Mouse (Mus musculus): ENCODE data around the gene Aanat.

The Aanat gene

DNA sequence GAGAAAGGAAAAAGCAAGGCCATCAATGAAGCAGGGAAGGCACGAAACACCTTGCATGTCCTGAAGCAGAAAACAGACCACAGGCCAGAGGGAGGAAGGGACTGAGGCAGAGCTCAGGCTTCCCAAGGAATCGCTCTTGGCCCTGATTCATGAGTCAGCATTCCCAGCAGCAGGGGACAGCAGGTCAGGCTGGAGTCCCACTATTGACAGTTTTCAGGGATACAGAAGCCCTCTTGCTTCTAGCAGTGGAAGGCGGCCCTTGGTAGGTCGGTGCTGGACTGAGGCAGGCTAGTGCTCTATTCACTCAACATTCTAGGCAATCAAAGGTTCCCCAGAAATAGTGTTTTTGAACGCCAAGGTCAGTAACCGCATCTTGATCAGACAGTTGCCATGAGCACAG, 11.7 kb upstream of the Aanat start:
- no peak for DNase-seq (ENCODE audit: low read depth, low spot score)

DNA sequence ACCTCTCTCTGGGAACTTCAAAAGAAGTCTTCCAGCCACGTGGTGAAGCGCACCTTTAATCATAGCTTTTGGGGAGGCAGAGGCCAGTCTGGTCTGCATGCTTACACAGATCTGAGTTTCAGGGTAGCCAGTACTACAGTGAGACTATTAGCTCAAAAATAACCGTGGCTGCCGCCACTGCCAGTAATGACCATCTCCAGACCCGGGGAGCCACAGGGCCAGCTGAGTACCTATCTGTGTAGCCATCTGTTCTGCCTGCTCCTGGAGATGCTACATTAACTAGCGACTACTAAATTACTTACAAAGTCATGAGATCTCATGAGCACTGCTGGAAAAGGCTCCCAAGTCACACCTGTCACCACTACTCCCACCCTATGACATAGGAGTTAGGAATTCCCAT, 11.2 kb upstream of the Aanat start:
- no peak for DNase-seq (ENCODE audit: low read depth, low spot score)

DNA sequence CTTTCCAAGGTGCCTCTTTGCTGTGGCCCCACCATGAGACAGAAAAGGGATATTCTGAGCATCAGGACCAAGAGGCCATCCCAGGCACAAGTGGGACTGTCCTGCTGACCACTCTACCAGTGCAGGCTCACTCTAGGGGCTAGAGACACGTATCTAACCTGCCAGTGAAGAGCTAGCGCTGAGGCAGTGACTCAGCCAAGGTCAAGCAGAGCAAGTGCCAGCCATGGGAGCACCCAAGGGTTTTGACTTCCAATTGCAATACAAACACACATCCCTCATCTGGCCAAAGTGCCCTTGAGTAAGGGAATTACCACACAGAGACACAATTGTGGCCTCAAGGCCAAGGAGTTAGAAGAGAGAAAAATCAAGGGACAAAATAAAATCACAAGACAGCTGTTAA, 10.8 kb upstream of the Aanat start:
- DNase-seq (ENCODE audit: low read depth, low spot score) = no peak

DNA sequence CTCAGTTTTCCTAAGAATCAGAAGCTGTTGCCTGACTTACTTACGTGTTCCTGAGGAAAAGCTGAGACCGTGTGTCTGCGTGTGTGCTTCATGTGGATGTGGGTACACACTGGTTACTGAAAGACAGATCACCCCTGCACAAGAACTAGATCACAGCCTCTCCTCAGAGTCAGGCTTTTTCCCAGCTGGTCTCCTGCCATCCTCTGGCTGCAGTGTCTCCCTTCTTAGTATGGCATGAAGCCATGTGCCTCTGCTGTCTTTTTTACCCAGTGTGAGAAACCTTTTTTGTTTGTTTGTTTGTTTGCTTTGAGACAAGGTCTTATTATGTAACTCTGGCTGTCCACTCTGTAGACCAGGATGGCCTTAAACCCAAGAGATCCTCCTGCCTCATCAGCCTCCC, 7.0 kb upstream of the Aanat start:
- no peak for DNase-seq (ENCODE audit: low read depth, low spot score)

DNA sequence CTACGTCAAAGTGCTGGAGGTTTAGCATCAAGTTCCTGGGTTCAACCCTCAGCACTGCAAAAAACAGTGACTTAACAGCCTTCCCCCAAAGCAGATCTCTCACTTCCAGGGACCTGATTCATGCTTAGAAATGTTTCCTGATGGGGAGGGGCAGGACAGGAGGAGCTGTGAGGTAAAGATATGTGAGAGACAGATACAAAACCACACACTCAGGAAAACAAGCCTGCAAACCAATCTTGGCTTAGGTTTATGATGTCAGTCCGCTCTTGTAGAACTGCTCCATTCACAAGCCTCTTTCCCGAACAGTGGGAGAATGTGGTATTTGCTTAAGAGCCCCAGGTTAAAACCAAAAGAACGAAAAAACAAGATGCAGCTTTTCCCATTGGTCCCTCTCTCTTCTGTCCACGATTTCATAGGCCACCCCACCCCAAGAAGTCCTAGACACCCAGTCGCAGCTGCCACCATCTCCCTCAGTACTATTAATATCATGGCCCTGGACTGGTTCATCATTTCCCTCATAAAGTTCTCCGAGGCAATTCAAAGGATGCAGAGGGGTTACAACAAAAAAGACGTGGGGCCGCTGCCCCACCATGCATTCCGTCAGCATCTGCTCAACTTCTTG, 6.1 kb upstream of the Aanat start:
- DNase-seq (ENCODE audit: low read depth, low spot score) = peak; percentile 75

DNA sequence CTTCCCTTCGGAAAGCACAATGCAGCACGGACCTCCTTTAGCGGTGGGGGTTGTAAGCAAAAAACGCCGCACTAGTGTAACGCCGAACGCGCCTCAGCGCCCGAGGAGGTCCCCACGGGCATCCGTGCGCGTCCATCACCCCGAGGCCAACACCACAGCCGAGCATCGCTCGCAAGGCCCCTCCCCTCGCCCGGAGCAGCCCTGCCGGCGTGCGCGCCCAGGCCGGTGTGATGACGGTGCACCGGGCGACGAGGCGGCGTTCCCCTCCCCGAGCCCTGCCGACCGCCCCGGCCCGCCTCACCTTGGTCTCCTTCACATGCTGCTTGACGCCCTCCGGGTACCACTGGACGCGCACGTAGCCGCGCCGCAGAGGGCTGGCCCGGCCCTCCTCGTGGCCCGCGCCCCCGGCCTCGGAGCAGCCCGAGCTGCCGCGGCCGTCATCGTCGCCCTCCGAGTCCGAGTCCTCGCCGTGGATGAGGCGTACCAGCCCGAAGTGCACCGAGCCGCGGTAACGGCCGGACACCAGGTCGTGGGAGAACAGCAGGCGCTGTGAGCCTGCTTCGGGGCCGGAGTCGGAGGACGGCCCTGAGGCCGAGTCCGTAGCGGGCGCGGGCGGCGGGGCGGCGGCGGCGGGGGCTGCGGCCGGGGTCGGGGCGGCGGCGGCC, 5.4 kb upstream of the Aanat start:
- DNase-seq (ENCODE audit: low read depth, low spot score) = peak; percentile 59

DNA sequence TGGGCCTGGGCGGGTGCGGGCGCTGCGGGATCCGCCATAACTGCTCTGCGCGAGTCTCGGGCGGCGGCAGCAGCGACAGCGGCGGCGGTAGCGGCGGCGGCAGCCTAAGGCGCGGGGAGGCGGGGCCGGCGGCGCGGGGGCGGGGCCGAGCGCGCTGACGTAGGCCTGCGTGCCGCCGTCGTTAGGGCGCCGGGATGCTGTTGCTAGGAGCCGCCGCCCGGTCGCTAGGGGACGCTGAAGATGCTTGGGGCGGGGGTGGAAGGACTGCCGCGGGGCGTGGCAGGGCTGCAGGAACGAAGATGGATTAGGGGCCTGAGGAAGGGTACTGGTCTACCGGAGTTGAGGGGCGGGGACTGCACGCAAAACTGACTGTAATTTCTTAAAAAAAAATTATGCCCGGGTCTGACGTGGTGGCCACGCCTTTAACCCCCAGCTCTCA, 4.8 kb upstream of the Aanat start, which contains the start of gene Ube2o:
TSS of gene Ube2o (minus strand) at position 72 of the 439 bp plus-strand sequence.
- peak; percentile 85 for DNase-seq (ENCODE audit: low read depth, low spot score)

DNA sequence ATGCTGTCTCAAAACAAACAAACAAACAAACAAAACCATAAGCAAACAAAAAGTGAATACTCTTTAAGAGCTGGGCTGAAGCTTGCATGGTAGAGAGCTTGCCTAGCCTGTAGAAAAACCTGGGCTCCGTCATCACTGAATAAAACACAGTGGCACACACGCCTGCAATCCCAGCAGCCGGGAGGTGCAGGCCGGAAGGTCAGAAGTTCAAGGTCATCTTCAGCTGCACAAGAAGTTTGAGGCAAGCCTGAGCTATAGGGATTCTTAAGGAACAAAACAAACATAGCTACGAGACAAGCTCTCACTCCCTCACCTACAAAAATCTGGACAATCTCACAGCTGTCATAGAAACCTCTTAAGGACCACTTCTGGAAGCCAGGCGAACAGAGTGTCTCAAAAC, 550 bp upstream of the Aanat start:
- no peak for DNase-seq (ENCODE audit: low read depth, low spot score)

DNA sequence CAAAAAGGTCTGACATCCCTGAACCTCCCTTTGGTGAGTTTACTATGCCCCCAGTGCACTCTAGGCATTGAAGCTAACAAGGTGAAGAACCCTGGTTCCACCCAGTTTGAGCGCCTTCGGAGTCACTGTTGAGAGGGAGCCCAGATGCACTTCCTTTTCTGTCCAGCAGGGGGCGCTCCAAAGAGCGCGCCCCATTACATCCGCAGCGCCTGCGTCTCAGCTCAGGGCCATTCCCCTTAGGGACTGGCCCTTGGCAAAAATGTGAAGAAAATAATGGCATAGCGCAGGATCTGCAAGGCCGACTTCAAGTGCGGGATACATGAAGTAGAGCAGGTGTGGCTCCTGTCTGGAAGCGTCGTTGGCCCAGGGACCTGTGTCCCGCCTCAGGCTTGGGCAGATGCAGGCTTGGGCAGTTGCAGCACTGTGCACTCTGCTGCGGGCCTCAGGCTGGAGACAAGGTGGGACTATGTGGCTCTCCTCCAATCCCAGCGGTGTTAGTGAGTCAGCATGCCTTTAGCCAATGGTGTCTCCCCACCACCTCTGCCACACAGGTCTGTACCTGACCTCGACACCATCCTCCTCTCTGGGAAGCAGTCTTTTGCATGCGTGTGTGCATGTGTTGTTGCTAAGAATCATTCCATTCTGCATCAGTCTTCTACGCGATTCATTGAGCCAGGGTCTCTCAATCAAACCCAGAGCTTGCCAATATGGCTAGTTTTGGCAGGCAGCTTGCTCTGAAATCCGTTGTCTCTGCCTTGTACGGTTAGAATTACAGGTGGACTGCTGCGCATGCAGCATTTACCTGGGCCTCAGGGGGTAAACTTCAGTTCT, 784 bp downstream of the Aanat start:
- peak; percentile 73 for DNase-seq (ENCODE audit: low read depth, low spot score)

DNA sequence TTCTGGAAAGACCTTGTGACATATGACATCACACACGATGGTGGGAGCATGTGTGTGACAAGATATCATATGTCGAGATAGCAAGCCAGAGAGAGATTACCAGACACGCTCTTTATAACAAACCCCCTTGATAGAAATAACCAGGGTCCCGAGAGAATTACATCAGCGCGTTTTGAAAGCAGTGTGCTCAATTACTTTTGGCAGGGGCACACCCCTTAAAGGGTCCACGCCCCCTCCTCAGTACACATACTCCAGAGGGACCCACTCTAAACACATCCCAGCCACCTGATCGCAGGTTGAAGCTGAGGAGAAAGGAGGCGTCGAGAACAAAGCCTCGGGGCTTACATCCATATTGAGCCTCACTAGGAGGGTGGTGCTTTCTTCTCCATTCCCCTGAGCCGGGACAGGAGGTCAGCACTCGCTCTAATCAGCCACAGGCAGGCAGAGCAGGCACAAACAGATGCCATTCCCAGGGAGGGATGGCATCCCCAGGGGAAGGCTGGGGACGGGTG, 2.8 kb downstream of the Aanat start:
- no peak for DNase-seq (ENCODE audit: low read depth, low spot score)

DNA sequence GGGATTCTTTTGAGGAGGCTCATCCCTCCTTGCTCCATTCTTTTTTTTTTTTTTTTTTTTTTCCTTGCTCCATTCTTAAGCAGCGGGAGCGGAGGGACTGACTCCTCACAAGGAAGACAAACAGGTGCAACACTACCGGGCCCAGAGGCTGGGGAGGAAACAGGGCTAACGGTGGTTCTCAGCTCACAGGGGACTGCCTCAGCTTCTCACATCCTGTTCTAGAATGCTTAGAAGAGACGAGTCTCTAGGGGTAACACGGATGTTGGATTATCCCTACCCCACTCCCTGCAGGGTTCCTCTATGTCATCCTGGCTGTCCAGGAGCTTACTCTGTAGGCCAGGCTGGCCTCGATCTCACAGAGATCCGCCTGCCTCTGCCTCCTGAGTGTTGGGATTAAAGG, 3.3 kb downstream of the Aanat start:
- no peak for DNase-seq (ENCODE audit: low read depth, low spot score)

DNA sequence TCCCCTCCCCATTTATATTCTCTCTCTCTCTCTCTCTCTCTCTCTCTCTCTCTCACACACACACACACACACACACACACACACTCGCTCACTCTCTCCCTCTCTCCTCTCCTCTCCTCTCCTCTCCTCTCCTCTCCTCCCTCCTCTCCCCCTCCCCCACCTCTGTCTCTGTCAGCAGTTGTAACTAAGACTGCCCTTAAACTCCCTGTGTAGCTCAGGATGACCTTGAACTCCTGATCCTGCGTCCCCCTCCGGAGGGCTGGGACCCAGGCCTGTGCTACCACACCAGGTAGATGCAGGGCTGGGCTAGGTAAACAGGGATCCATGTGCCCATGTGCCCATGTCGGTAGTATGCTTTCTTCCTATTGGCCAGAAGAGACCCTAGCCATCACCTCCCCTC, 5.4 kb downstream of the Aanat start:
- DNase-seq (ENCODE audit: low read depth, low spot score) = no peak

DNA sequence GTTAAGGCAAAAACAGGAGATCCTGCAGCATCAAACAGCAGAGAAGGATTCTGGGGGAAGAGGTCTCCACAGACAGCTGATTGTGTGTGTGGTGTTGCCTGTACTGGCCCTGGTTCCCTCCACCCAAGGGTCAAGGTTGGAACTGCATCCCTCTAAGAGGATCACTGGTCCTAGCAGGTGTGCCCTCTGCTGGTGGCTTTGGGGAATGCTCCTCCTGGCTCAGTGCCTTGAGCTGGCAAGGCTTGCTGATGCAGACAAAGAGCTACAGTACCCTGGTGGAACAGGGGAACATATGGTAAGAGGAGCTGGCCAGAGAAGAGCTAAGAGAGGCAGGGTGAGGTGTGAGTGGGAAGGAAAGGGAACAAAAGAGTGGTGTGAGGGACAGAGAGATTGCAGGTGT, 6.2 kb downstream of the Aanat start:
- peak; percentile 81 for DNase-seq (ENCODE audit: low read depth, low spot score)

DNA sequence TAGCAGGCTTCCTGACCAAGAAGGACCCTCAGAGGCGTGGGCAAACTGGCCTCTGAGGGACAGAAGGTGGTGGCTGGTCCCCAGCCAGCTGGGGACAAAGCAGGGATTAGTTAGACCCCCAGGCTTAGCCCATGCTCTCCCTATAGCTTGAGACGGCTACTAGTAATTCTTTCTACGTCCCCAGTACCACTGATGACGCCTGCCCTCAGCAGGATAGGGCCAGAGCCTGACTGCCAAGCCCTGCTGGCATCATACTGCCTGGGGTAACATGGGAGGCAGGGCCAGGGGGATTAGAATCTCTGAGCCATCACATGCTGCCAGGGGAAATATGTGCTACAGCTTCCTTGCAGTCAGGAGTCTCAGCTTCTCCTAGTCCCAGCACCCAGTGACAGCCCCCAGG, 7.1 kb downstream of the Aanat start:
- no peak for DNase-seq (ENCODE audit: low read depth, low spot score)

DNA sequence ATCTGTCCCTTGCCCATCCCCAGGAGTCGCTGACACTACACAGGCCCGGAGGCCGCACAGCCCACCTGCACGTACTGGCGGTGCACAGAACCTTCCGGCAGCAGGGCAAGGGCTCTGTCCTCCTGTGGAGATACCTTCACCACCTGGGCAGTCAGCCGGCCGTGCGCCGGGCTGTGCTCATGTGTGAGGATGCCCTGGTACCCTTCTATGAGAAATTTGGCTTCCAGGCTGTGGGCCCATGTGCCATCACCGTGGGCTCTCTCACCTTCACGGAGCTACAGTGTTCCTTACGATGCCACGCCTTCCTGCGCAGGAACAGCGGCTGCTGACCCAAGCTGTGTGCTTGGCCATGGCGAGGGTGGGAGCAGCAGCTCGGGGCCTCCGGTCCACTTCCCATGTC, 10.5 kb downstream of the Aanat start:
- no peak for DNase-seq (ENCODE audit: low read depth, low spot score)

DNA sequence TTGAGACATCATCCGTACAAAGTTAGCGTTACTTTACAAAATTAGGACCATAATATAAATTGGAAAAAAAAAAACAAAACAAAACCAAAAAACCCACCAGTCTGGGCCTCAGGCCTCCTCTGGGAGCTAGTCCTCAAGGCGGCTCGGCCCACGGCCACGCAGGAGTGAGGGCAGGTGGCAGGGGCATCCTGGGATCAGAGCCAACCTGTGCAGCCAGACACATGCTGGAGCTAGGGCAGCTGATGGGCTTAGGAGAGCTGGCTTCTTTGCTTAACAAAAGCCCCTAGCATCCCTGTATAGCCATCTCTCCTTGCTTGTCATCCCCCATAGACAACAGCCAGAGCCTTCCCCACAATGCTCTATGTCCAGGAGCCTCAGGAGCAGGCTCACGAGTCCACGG, 12.0 kb downstream of the Aanat start:
- DNase-seq (ENCODE audit: low read depth, low spot score) = no peak

DNA sequence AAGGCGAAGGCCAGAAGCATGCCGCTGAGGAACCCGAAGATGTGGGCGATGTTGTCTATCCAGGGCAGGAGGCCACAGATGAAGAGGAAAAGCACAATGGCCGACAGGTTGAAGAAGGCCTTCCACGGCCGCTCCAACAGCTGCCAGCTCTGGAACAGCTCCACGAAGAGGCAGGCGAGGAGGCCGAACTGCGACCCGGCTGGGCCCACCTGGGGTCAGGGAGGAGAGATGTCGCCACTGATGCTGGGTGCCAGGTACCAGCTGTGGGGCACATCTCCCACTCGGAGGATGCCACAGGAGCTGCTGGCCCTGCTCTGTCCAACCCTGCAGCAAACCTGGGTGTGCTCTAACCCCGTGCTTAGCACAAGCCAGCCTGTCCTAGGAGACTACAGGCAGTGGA, 13.0 kb downstream of the Aanat start:
- DNase-seq (ENCODE audit: low read depth, low spot score) = no peak

DNA sequence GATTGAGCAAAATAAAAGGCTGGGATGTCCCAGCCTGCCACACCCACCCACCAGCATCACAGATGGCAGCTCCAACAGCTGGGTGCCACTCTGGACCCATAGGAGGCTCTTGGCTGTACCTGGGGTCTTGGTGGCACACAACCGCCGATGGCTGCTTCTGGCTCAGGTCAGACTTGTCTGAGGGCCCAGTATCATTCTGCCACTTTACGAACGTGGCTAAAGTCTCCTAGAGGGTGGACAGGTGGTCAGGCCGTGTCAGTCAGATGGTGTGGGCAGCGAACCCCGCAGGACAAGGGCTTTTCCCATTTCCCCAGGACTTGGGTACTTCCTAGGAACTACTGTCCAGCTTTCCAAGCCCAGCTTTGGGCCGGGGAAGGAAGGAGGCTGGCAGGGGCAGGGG, 14.9 kb downstream of the Aanat start:
- DNase-seq (ENCODE audit: low read depth, low spot score) = no peak

DNA sequence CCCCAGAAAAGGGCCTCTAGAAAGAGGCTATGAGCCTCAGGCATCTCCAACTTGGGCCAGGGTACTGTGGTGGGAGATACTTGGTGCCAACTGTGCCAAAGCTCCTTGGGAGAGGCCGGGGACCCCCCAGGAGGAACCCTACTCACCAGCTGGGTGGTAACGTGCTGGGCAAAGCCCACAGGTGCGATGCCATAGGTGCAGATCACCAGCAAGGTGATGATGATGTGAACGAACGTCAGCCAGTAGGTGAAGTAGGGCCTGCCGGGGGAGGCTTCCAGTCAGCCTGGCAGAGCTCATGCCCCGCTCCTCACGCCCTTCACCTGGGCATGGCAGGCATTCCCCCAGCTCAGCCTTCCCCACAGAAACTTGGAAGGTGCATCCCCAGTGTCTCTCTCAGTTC, 15.8 kb downstream of the Aanat start:
- no peak for DNase-seq (ENCODE audit: low read depth, low spot score)

DNA sequence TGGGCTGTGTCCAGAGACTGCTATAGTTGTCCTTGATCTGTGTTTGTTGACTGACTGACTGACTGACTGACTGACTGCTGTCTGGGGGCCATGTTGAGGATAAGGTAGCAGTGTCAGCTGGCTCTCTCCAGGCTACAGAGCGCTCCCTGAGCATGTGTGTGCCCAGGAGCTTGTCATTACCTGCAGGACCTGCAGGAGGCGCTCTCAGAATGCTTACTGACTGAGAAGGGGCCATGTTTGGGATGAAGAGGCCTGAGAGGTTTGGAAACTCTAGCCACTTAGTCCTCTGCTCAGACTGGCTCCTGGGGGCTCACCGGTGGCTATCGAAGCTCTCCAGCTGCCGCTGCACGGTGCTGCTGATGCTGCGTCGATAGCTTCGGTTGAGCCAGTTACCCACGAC, 17.1 kb downstream of the Aanat start:
- no peak for DNase-seq (ENCODE audit: low read depth, low spot score)

DNA sequence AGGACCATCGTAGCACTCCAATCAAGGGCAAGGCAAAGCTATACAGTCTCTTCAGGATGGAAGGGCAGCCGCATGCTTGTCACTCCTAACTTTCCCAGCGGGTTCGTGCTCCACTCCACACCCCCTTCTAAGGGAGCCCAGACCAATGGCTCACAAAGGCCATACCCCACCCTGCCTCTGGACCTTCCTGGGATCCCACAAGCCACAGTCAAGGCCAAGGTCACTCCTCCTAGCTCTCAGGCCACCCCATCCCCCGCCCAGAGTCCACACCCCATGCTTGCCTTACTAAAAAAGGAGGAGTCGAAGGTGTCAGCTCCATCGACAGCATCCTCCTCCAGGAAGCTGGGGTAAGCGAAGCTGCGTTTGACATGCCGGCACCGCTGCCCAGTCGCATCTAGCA, 17.9 kb downstream of the Aanat start:
- no peak for DNase-seq (ENCODE audit: low read depth, low spot score)

DNA sequence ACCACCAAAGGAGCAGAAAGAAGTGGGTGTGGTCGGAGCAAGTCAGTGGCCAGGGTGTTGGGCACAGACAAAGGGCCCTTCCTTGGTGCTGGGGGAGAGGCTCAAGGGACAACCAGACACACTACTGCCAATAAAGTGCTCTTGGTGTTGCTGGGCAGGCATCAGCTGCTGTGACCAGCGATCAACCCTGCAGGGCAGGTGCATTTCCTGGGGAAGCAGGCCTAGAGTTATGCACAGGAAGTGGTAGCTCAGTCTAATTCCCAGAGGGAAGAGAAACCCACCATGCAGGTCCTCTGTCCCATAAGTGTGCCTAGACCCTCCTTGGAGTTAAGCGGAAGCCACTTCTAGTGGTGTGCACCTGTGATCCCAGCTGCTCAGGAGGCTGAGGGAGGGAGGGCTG, 21.5 kb downstream of the Aanat start:
- DNase-seq (ENCODE audit: low read depth, low spot score) = no peak

Data from c-Kit-negative CD71-positive TER-119-positive erythroid progenitor cells, embryonic 14.5 days (primary cell).